13 mouse cellular contexts compared by ENCODE assay signal in the genomic region with DNA sequence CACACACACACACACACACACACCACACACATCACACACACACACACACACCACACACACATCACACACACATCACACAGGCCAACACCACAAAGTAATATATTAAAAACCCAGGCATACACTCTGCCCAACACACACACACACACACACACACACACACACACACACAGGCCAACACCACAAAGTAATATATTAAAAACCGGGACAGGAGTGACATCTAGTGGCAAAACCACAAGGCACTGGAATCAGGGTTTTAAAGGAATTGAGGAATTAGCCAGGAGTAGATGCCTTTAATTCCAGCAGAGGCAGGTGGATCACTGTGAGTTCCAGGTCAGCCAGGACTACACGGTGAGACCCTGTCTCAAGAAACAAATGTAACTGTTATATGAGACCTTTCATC. TPM values are rescaled to one million over a fixed set of nuclear protein-coding genes. Genes with fewer than 3 reads are reported as not detected.
A peak's percentile ranks its signal among the peaks of the same experiment; 100 is the strongest.
DNase-seq lines count a peak whose midpoint lies in the region; ATAC-seq and TF ChIP-seq lines count a peak whose summit lies in the region.
"Had no signal": no experiment of that assay in that cellular context is flagged by ENCODE, and none has a peak within 500 bp of the region (broad histone marks: within the 10 kb centered on the region; RNA-seq: fewer than 3 reads in every experiment).

No protein-coding gene starts in this region.

- peaks cover 16% of the 10 kb centered on the region for H3K36me3 ChIP-seq in forebrain, postnatal 0 days (ENCODE audit: insufficient read depth)
- peaks cover 10% of the 10 kb centered on the region for H3K36me3 ChIP-seq in forebrain, embryonic 15.5 days
- peaks cover 15% of the 10 kb centered on the region for H3K36me3 ChIP-seq in limb, embryonic 14.5 days (ENCODE audit: control insufficient read depth, insufficient read depth, low read length)
- peaks cover 12% of the 10 kb centered on the region for H3K36me3 ChIP-seq in limb, embryonic 10.5 days

- 48% methylated on average over 2 of the region's 2 CpGs for WGBS in forebrain, postnatal 0 days
- 24% methylated on average over 2 of the region's 2 CpGs for WGBS in forebrain, embryonic 15.5 days
- WGBS in limb, embryonic 14.5 days = 30% methylated on average over 2 of the region's 2 CpGs
- WGBS in limb, embryonic 10.5 days = 35% methylated on average over 2 of the region's 2 CpGs

- TF ChIP-seq CTCF in forebrain, postnatal 0 days (IDR thresholded peaks at IDR 0.05; ENCODE audit: low read depth) = peak; percentile 67

- H3K9ac ChIP-seq in forebrain, postnatal 0 days = no peak overlapping the region
- H3K9ac ChIP-seq in forebrain, embryonic 15.5 days (replicated peaks) = no peak overlapping the region
- no peak overlapping the region for H3K9ac ChIP-seq in limb, embryonic 14.5 days (ENCODE audit: low read depth, low read length, severe bottlenecking)

- H3K27me3 ChIP-seq in forebrain, postnatal 0 days (ENCODE audit: insufficient read depth, low read length) = no peaks in the 10 kb centered on the region
- no peaks in the 10 kb centered on the region for H3K27me3 ChIP-seq in forebrain, embryonic 15.5 days
- no peaks in the 10 kb centered on the region for H3K27me3 ChIP-seq in limb, embryonic 14.5 days (ENCODE audit: control insufficient read depth, insufficient read depth, low read length)
- no peaks in the 10 kb centered on the region for H3K27me3 ChIP-seq in limb, embryonic 10.5 days (ENCODE audit: low read depth, poor library complexity, severe bottlenecking)

- no peaks in the 10 kb centered on the region for H3K4me1 ChIP-seq in forebrain, postnatal 0 days (ENCODE audit: insufficient read depth)
- no peaks in the 10 kb centered on the region for H3K4me1 ChIP-seq in forebrain, embryonic 15.5 days
- no peaks in the 10 kb centered on the region for H3K4me1 ChIP-seq in limb, embryonic 14.5 days (ENCODE audit: control insufficient read depth, insufficient read depth, low read length)
- no peaks in the 10 kb centered on the region for H3K4me1 ChIP-seq in limb, embryonic 10.5 days

- no peaks in the 10 kb centered on the region for H3K9me3 ChIP-seq in forebrain, postnatal 0 days (ENCODE audit: low read length)
- H3K9me3 ChIP-seq in forebrain, embryonic 15.5 days = no peaks in the 10 kb centered on the region
- H3K9me3 ChIP-seq in limb, embryonic 14.5 days (ENCODE audit: control insufficient read depth, low read length) = no peaks in the 10 kb centered on the region
- no peaks in the 10 kb centered on the region for H3K9me3 ChIP-seq in limb, embryonic 10.5 days (replicated peaks)

- no peak overlapping the region for H3K27ac ChIP-seq in forebrain, postnatal 0 days (ENCODE audit: low read depth, low read length)
- H3K27ac ChIP-seq in forebrain, embryonic 15.5 days (replicated peaks) = no peak overlapping the region
- H3K27ac ChIP-seq in limb, embryonic 14.5 days (replicated peaks; ENCODE audit: low read depth, low read length) = no peak overlapping the region
- H3K27ac ChIP-seq in limb, embryonic 10.5 days = no peak overlapping the region

- no peak overlapping the region for H3K4me2 ChIP-seq in forebrain, postnatal 0 days (ENCODE audit: low read depth)
- H3K4me2 ChIP-seq in forebrain, embryonic 15.5 days (replicated peaks) = no peak overlapping the region
- no peak overlapping the region for H3K4me2 ChIP-seq in limb, embryonic 14.5 days (replicated peaks; ENCODE audit: low read depth, low read length, severe bottlenecking)

- H3K4me3 ChIP-seq in forebrain, postnatal 0 days (ENCODE audit: low read depth, low read length) = no peak overlapping the region
- H3K4me3 ChIP-seq in forebrain, embryonic 15.5 days = no peak overlapping the region
- H3K4me3 ChIP-seq in limb, embryonic 14.5 days (replicated peaks; ENCODE audit: low read length) = no peak overlapping the region
- no peak overlapping the region for H3K4me3 ChIP-seq in limb, embryonic 10.5 days

- intact Hi-C loops in left cerebral cortex, postnatal 10 days (cut with DNase I) = no loop called here

- DNase-seq in forebrain, postnatal 0 days = peak; percentile 32
- DNase-seq in limb, embryonic 14.5 days (ENCODE audit: low spot score) = peak; percentile 40
- DNase-seq in limb, embryonic 10.5 days (ENCODE audit: low spot score) = no peak
- peak; percentile 14 for DNase-seq in MN1 (ENCODE audit: low spot score)
- peak; percentile 26 to 49 for DNase-seq in kidney, postnatal 4 days
- no peak for DNase-seq in T-cell, adult 2 months (ENCODE audit: low spot score)
- no peak for DNase-seq in left cerebral cortex, postnatal 10 days (ENCODE audit: extremely low spot score in 1 of 2, low spot score in 2 of 2)
- DNase-seq: cerebellum, adult 9-11 months had no signal

- no peak for TF ChIP-seq POLR2A in limb, embryonic 14.5 days (IDR thresholded peaks at IDR 0.05; ENCODE audit: borderline replicate concordance, extremely low read depth, insufficient read depth, insufficient read length)

- peak; percentile 50; the same call in 1 of the 2 replicates for ATAC-seq in forebrain, postnatal 0 days
- no peak; the same call in 1 of the 2 replicates for ATAC-seq in forebrain, embryonic 15.5 days (replicated peaks)
- ATAC-seq in limb, embryonic 14.5 days (ENCODE audit: low FRiP score, low read depth) = peak; percentile 47; the same call in 1 of the 2 replicates

RNA-seq across cellular contexts. Expression of a gene that starts 26.5 kb away (rescaled TPM):
- total RNA-seq in forebrain, postnatal 0 days (2014; rRNA removed) = not detected in 2 replicates
- not detected in 2 replicates for polyA plus RNA-seq in forebrain, postnatal 0 days (2015; fragmentation: Nextera tagmentation; extraction: Ambion mirVana)
- polyA plus RNA-seq in forebrain, embryonic 15.5 days (2015; fragmentation: Nextera tagmentation; extraction: Ambion mirVana) = not detected in 2 replicates
- 0.03 and 0.05 TPM in 2 replicates for polyA plus RNA-seq in limb, embryonic 14.5 days (2012; rRNA removed)
- 0.11 TPM in 1 of 2 replicates, not detected in the other for polyA plus RNA-seq in limb, embryonic 14.5 days (2014; fragmentation: Nextera tagmentation; extraction: Ambion mirVana)
- polyA plus RNA-seq in limb, embryonic 10.5 days (2016; fragmentation: Nextera tagmentation; extraction: Ambion mirVana) = not detected in 2 replicates
- not detected for total RNA-seq in left cerebral cortex, postnatal 10 days (2021)
- total RNA-seq: gastrocnemius, postnatal 4 days; layer of hippocampus, postnatal 10 days; megakaryocyte-erythroid progenitor cell, adult 5-6 weeks had no signal
- polyA plus RNA-seq: small intestine, adult 2 months had no signal

RNA-seq across cellular contexts. Expression of a gene that starts 30.6 kb away (rescaled TPM):
- total RNA-seq in forebrain, postnatal 0 days (2014; rRNA removed) = 90.3 and 91.5 TPM in 2 replicates
- 62.3 and 72.6 TPM in 2 replicates for polyA plus RNA-seq in forebrain, postnatal 0 days (2015; fragmentation: Nextera tagmentation; extraction: Ambion mirVana)
- polyA plus RNA-seq in forebrain, embryonic 15.5 days (2015; fragmentation: Nextera tagmentation; extraction: Ambion mirVana) = 51.4 and 54.3 TPM in 2 replicates
- 61.4 and 65.6 TPM in 2 replicates for polyA plus RNA-seq in limb, embryonic 14.5 days (2012; rRNA removed)
- polyA plus RNA-seq in limb, embryonic 14.5 days (2014; fragmentation: Nextera tagmentation; extraction: Ambion mirVana) = 43.6 and 44.2 TPM in 2 replicates
- polyA plus RNA-seq in limb, embryonic 10.5 days (2016; fragmentation: Nextera tagmentation; extraction: Ambion mirVana) = 22.2 and 25.5 TPM in 2 replicates
- 100 to 1,000 TPM; 116 to 120 TPM for total RNA-seq in left cerebral cortex, postnatal 10 days (2021)

RNA-seq across cellular contexts. Expression of a gene that starts 30.8 kb away (rescaled TPM):
- 39.2 and 39.7 TPM in 2 replicates for total RNA-seq in forebrain, postnatal 0 days (2014; rRNA removed)
- 33.9 and 36.3 TPM in 2 replicates for polyA plus RNA-seq in forebrain, postnatal 0 days (2015; fragmentation: Nextera tagmentation; extraction: Ambion mirVana)
- 37.5 and 39.8 TPM in 2 replicates for polyA plus RNA-seq in forebrain, embryonic 15.5 days (2015; fragmentation: Nextera tagmentation; extraction: Ambion mirVana)
- polyA plus RNA-seq in limb, embryonic 14.5 days (2012; rRNA removed) = 31.0 and 35.2 TPM in 2 replicates
- 25.4 and 29.3 TPM in 2 replicates for polyA plus RNA-seq in limb, embryonic 14.5 days (2014; fragmentation: Nextera tagmentation; extraction: Ambion mirVana)
- polyA plus RNA-seq in limb, embryonic 10.5 days (2016; fragmentation: Nextera tagmentation; extraction: Ambion mirVana) = 46.7 and 47.4 TPM in 2 replicates
- total RNA-seq in left cerebral cortex, postnatal 10 days (2021) = 10 to 100 TPM; 23.8 to 27.2 TPM

Comparison
In these comparisons a context has a peak if more than half of its experiments do, and no peak if none do; other contexts are left out.
1. DNase-seq: peak in forebrain, postnatal 0 days (single experiment), limb, embryonic 14.5 days (single experiment), MN1 (single experiment) and kidney, postnatal 4 days (2 of 2); none in limb, embryonic 10.5 days (single experiment), T-cell, adult 2 months (single experiment) and left cerebral cortex, postnatal 10 days (0 of 2).